Mouse (Mus musculus): ENCODE results near the gene Gabbr2.

The Gabbr2 gene

DNA sequence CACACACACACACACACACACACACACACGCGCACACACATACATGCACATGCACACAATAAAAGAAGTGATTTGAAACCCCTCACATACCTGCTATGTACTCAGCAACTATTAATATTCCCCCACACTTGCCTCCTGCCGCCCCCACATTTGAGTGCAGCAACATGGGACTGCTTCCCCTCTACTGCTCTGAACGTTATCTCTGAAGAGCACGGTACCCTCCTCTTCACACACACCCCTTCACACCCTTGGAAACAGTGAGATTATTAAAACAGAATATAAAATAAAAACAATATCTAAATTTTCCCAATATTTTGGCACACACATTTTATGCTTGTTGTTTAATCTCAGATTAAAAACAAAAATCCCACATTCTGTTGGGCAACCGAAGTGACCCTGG, 77.1 kb downstream of the Gabbr2 start:
- no peak for DNase-seq

DNA sequence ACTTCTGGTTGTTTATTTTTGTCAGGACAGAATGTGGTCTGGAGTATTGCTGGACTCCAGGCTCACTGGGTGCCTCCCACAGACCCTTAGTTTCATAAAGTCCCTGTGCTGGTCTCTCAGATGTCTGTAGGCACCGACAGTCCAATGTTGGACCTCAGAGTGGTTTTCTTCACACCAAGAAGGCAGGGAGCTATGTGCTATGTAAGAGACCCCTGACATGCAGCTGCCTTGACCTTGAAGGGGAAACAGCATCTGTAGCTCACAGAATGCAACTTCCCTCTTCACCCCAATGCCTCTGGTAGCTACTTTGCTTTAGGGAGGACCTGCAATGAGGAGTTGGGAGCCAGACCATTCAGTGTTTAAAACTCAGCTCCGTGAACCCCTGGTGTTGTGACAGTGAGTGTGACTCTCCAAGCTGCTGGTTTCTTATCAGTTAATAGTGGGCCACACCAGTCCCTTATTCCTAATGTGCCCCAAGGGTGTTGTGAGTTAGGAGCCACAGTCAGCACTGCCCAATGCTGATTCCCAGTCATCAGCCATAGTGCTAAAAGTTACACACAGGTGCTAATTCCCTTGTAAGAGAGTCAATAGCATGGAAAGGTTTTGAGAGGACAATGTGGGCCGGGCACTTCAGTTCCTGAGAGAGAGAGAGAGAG, 85.5 kb downstream of the Gabbr2 start:
- no peak for DNase-seq

DNA sequence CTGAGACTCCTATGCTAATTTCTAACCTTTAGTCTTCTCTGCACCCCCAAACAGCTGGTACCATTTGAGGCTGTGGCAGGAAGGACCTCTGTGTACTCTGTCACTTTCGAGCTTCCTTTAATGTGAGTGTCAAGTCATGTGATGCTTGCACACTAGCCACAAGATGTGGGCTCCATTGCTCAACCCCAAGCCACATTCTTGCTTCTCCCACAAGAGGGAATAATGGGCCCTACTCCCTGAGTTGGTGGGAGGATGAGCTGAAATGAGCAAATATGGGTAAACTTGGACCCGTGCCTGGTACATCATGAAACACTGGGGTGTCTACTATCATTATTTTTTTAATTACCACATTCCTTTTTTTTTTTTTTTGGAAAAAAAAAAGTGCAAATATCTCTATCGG, 86.5 kb downstream of the Gabbr2 start:
- DNase-seq, result no peak

DNA sequence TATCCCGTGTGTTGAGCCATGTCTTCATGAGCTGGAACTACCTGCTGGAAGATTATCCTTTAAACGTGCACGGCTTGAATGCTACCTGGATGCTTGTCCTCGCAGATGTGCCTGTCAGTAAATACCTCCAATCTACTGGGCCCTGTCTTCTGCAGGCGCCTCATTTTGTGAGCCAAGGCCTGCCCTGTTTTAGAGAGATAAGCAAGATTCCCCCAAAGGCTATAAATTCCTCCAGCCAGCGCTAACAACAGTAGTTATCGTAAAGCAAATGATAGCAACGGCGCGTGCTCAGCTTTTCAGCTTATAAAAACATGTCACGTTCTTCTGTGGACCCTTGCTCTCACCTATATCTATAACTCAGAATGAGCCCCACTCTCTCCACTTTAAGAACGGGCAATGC, 87.5 kb downstream of the Gabbr2 start:
- DNase-seq, result no peak

DNA sequence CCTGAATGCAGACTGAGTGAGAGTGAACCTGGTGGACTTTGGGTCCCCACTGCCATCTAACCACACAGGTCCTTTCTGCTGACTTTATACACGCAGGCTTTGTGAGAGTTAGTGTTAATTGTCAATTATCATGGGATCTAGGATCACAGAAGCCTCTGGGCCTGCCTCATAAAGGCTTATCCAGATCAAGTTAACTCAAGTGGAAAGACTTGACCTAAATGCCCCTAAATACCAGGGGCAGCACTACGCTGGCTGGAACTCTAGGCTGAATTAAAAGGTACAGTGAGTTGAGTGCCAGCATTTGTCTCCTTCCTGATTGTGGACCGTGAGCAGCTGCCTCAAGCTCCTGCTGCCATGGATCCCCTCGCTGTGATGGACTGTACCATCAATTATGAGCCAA, 93.1 kb downstream of the Gabbr2 start:
- DNase-seq, result no peak

DNA sequence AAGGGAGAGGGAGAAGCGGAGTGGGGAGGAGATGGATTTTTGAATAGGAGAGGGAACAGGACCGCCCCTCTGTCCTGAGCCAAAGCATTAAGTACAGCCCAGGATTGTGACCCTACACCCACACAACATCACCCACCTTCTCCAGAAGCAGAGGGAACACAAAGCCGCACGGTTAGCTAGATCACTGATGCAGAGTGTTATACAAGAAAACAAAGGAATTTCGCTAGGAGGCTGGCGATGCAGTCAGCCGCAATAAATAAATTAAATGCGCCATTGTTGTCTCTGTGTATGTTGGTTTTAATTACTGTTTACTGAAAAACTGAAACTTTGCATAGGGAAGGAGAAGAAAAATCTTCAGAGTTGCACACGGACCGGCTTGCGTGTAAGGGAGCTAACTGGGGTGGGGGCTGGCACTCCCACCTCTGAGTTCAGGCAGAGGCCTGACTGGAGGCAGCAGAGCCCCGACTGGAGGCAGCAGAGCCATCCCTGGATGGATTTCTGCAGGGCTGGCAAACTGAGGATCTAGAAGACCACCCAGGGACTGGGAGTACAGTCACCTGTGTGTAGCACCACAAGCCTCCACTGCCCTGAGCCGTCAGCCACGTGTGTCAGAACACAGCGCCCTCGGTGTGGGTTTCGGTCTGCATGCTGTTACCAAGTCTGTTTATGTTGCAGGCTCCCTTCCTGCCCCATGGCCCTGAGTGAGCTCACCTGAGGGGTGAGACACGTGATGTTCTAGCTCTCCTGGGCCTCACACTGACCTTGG, 93.9 kb downstream of the Gabbr2 start:
- DNase-seq, result peak; percentile 13

DNA sequence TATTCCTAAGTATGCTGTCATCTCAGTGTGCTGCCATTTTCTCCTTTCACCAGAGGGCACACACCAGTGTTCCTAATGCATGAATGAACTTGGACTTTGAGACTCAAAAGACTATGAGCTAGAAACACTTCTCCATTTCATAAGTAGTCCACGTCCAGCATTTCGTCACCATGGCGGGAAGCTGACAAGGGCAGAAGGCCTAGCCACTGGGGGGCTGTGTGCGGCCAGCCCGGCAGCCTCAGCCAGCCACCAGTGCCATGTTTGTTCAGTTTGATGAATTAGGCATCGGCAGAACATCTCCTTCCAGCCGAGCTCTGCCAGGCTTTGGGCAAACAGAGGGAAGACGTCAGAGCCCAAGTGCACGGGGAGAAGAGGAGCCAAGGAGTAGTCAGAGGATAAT, 97.5 kb downstream of the Gabbr2 start:
- DNase-seq, result no peak

DNA sequence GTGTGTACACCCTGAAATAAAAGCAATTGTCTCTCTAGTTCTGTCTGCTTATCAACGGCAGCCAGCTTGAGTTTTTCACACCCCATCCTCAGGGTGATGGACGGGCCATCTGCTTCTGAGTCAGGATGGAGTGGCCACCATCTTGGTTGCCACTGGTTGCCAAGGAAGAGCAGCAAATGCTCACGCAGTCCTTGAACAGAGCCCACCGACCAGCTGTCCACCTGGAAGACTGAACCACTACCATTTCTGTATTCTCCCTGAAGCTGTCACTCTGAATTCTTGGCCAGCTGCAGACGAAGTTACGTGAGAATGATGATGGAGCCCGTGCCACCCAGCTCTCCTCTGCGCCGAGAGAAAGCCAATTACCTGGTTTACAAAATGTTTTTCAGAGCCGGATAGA, 102.5 kb downstream of the Gabbr2 start:
- DNase-seq, result no peak

DNA sequence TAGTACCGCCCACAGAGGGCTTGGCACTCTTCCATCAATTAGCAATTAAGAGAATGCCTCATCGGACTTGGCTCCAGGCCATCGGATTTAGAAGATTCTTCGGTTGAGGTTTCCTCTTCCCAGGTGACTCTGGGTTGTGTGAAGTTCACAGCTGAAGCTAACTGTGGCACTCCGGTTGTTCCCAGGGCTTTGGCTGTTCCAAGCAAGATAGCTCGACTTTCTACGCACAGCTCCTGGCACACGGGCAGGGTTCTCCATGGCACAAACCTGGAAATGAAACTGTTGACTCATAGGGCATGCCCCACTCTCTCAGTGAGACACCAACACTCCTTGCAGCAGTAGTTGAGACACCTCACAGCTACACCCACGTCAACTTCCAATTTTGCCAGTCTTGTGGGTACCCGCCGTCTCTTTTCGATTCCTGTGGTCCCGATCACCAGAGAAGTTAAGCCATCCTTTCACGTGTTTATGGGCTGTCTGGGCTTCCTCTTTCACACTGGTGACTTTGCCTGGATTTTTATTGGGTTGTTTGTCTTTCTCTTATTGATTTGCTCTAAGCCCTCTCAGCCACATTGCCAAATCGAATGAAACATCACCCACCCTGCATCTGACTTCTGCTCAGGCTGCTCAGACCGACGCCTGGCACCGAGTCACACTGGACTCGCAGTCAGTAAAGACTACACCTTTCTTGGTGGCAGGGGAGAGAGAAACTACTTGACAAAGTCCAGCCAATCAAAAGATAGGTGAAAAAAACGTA, 105.9 kb downstream of the Gabbr2 start:
- DNase-seq, result no peak

DNA sequence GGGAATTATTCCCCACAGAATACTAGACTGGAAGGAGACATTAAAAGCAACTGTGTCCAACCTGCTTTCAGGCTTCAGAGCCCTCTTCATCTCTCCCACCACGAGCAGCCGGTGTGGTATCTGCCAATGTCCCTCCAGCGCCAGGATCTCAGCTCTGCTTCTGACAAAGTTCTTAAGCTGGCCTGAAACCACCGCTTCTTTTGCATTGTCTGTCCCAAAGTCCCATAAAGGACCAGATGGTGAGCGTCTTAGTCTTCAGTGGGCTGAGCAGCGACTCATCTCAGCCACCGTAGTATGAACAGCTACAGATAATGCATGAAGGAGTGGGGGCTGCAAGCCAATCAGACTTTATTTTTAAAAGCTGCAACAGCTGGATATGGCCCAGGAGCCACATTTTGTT, 107.5 kb downstream of the Gabbr2 start:
- peak; percentile 11 for DNase-seq

DNA sequence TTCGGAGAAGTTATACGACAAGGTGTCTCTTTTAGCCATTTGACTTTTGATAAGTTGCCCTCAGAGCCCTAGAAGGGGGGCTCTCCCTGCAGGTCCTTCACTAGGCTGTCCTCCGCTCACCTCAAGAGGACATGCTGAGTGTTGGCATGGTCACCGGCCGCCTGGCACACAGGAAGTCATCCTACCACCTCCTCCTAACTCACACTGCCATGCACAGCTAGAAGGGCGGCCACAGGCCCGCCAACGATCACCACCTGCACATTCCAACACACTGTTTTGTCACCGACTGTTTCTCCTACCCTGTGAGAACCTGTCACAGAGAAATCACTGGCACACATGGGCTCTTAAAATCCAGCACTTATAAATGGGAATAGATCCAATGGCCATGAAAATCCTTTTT, 108.1 kb downstream of the Gabbr2 start:
- no peak for DNase-seq

DNA sequence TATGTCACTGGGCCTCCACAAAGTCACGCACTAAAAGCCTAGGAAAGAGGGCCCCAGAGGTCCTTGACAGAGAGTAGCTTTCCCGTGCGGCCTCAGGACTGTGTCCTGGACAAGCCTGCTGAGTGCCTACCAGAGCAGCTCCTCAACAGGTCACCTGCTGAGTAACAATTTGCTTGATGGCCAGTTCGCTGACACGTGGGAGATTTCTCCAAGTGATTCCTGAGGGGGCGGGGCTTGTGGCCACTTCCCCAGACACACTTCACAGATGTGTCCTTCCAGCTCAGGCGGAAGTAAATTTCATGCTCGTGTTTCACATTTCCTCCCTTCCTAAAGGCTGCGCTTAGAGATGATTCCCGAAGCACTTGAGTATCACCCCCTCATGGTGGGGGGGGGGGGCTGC, 108.6 kb downstream of the Gabbr2 start:
- DNase-seq, result peak; percentile 26

DNA sequence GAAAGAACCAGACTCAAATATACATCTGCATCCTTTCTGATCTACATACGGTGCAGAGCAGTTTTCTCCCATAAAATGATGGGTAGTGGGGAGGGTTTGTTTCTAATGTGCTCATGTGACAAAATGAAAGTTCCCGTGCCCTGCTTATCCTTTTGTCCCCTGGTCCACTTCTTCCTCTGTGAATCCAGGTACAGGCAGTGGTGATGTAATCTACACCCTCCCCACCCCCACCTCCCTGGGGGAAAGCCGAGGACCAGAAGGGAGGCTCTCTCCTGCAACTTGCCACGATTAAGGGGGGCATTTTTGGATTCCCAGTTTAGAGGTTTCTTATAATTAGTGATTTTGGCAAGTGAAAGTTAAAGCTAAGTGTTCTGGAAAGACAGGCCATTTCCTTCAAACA, 110.4 kb downstream of the Gabbr2 start:
- no peak for DNase-seq

DNA sequence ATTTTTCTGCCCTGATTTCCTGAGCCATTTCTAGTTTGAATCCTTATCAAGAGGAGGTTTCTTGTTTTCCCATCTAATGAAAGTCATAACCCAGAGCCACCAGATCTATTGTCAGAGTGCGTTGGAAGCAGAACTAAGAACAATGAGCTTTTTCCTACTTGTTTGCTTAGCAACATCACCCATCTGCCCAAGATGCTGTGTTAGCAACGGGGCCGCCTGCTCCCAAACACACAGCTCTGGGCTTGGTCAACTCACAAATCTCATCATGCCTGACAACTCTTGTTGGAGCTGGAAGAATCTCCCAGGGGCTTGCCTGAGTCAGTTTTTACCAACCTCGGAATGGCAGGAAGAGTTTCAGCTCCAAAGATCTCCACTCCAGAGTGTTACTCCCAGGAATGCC, 111.7 kb downstream of the Gabbr2 start:
- no peak for DNase-seq

DNA sequence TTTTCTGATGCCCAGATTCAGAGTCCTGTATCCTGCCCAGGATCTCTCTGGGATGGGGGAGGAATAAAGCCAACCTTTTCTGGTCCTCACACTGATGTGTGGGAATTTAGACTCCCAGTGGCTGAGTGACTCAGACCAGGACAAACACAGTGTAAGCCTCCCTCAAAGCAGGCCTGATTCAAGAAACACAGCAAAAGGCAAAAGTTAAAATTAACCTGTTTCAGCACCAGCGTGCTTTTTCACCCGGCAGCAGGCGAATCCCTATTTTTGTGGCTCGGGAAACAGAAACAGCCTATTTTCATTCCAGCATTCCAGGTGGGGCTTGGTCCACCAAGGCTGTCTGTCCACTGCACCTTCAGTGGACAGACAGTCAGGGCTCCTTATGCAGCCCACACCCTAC, 118.9 kb downstream of the Gabbr2 start:
- no peak for DNase-seq

DNA sequence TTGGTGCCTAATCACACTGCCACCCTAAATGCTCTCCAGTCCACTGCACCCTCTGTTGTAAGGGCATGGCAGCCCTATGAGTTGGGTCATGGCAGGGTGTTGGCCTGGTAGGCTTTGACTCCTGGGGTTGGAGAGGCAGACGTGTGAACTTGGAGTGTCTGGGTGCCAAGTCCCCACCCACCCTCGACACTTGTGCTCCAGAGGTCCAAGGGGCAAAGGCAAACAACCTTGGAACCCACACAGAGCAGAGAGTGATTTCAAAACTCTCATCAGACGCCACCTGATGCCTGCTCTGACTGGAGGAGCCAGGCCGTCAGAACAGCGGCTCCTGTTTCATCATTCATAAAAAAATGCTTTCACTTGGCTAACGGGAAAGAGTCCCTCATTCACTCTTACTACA, 121.5 kb downstream of the Gabbr2 start:
- DNase-seq, result peak; percentile 27

DNA sequence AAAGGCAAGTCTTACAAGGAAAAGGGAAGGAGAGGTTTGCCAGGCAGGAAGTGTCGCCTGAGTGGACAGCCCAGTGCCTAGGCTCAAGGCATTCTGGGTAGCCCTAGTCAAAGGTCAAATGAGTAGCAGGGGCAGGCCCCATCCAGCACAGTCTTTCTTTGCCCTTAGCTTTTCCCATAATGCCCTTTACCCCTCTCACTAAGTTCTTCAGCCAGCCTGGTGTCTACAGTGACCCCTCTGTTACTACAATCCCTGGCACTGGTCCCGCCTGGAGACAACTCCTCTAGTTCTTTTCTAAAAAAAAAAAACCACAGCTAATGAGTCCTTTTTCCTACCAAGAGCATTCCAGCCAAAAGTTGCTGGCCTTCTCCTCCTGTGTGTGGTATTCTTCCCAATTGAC, 122.3 kb downstream of the Gabbr2 start:
- DNase-seq, result peak; percentile 38

DNA sequence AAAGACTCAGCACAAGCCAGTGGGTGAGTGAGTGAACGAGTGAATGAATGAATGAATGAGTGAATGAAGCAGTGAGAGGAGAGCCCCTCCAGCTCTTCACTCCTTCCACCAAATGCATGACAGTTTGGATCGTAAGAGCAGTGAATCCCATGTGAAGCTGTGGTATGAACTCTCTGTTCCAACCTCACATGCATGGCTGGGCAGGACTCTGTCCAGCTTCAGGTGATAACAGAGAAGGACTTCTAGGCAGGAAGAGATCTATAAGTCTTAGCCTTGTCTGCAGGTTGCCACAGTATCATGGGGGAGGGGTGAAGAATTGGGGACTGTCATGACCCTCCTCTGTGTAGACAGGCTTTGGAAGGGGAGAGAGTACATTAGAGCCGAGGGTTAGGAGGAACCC, 122.8 kb downstream of the Gabbr2 start:
- DNase-seq, result no peak

DNA sequence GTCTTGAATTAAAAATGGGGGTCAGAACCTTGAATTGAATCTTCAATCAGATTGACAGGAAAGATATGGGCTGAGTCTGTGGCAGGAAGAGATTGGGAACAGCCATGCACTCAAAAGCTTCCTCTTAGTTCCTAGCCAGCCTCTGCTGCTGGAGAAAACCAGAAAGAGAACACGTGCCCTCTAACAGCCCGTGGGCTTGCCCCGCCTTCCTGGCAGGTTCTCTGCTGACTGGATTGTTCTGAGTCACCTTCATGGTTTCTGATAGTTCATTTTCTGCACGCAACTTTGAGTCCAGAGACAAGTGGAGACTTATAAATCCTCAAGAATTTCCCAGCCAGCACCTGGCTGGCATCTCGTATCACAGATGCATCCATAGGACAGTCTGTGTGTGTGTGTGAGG, 123.5 kb downstream of the Gabbr2 start:
- DNase-seq, result peak; percentile 36

DNA sequence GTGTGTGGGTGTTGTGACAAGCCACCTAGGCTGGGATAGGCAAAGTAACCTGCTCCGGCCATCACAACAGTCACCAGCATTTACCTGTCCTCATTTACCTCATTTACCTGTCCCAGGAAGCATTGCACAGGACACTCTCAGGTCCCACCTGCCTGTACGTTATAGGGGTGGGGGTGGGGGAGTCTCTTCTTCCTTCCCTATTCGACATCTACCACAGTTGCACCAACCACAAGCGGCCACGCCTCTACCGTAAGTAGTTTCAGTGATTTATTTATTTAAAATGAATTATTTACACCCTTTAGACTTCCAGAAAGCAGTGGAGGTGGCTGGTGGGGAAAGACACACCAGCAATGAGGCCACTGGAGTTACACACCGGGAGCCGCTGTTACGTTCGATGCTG, 123.9 kb downstream of the Gabbr2 start:
- DNase-seq, result no peak

DNA sequence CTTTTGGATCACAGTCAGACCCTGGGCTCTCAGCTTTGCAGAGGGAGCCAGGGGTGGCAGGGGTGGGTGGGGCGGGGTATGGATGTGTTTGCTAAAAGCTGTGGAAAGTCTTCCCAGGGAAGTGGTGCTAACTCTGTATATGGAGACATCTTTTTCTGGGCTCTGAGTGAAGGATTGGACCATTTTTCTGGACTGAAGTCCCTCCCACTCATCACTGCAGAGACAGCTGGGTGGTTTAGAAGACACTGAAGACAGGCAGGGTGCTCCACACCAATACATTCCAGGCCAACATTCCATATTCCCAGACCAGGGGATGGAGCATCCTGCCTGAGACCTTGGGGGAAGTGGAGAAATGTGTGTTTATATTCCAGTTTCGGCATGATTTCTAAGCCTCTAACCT, 125.6 kb downstream of the Gabbr2 start:
- DNase-seq, result no peak

DNA sequence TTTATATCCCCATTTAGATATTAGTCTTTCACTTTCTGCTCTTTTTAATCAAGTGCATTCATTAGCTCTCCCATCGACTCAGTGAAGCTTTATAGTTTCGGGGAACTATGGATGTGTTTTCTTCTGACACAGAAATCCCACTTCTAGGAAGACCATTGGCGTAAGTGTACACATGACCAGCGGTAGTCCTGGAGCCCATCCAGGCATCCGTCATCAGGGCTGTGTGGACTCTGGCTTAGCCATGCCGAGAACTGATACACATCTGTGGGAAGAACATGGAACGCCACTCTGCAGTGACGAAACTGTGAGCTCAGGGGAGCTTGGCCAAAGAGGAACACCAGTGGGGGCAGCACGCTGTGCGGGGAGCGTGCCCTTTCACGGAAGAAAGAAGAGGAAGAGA, 128.0 kb downstream of the Gabbr2 start:
- DNase-seq, result no peak

DNA sequence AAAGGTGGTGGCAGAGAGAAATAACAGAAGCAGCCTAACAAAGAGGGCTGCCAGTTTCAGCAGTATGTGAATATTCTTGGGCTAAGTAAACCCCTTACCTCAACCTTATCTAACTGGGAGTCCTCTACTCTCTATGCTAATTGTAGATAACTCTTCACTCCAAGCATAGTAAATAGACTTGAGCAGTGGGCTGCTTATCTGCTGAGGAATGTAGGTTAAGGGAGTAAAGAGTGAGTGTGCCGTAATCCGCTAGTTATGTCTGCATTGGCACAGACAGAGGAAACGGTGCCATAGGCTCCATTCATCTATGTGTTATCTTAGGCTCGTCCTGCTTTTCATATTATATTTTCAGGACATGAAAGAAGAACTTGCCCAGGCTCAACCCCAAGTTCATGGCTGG, 129.0 kb downstream of the Gabbr2 start:
- DNase-seq, result no peak

DNA sequence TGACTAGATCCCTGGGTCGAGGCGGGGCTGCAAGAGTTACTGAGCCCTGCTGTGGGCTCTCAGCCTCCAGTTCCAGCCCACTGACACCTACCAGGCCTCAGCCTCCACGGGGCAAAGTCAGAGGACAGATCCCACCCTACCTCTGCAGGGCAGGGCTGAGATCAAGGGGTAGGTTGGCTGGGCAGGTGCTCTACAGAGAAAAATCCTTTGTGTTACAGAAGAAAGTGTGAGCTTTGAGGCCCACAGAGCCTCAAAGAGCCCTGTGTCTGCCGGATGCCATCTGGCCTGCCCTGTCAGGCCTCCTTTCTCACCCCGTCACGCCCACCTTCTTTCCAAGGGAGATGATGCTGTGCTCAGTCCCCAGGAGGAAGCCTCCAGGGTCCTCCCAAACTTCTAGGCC, 131.1 kb downstream of the Gabbr2 start:
- no peak for DNase-seq

All from kidney, postnatal 10 days (tissue).